Mouse (Mus musculus) heart, embryonic 10.5 days (tissue): ENCODE measurements at regions not wholly inside any gene's neighbourhood (a gene's known extent, or its start where the extent isn't known, plus 50 kb on each side); places are given as distances from the start of the nearest gene placed in this dataset.

Experiments used
- DNase-seq: peaks from one replicate; pipeline ENCODE4 v3.0.0-alpha.2; 2017; ENCODE audit warnings: low spot score
- H3K27ac ChIP-seq: fragments of 300-500 bp; sonication (generic); 2 replicates; pipeline ENCODE4 v1.5.1; 2016; ENCODE audit warnings: mild to moderate bottlenecking
- H3K27me3 ChIP-seq: fragments of 300-500 bp; sonication (generic); 2 replicates; pipeline ENCODE4 v1.6.1; 2016; ENCODE audit warnings: mild to moderate bottlenecking; ENCODE audit not compliant: poor library complexity, insufficient read depth, severe bottlenecking
- H3K36me3 ChIP-seq: fragments of 300-500 bp; sonication (generic); 2 replicates; pipeline ENCODE4 v1.6.1; 2016; ENCODE audit warnings: mild to moderate bottlenecking, moderate library complexity
- H3K4me1 ChIP-seq: fragments of 300-500 bp; sonication (generic); 2 replicates; pipeline ENCODE4 v1.6.1; 2016; ENCODE audit warnings: mild to moderate bottlenecking
- H3K4me3 ChIP-seq: fragments of 300-500 bp; sonication (generic); 2 replicates; pipeline ENCODE4 v1.5.1; 2016; ENCODE audit warnings: mild to moderate bottlenecking, moderate library complexity
- H3K9me3 ChIP-seq: fragments of 300-500 bp; sonication (generic); 2 replicates; pipeline ENCODE4 v1.6.1; 2016; ENCODE audit warnings: mild to moderate bottlenecking, moderate library complexity
- WGBS: fragments of 180-500 bp; shearing (Covaris S2); methylation state at CpG from one replicate; pipeline ENCODE4 v1.1.7; 2016; 5-methylcytosine and 5-hydroxymethylcytosine counted together

- Histone ChIP-seq H3K4me3 (no peak overlapping the region), H3K9me3 (no peaks in the 10 kb centered on the region), H3K27me3 (no peaks in the 10 kb centered on the region), H3K27ac (no peak overlapping the region), H3K36me3 (no peaks in the 10 kb centered on the region), H3K4me1 (no peaks in the 10 kb centered on the region)
- WGBS = 53% methylated on average over 3 of the region's 3 CpGs
- DNase-seq = no peak
These were observed 256.6 kb upstream of the Sema3a start for GRCm38 (mm10) chr5:12868355-12869217.

DNA sequence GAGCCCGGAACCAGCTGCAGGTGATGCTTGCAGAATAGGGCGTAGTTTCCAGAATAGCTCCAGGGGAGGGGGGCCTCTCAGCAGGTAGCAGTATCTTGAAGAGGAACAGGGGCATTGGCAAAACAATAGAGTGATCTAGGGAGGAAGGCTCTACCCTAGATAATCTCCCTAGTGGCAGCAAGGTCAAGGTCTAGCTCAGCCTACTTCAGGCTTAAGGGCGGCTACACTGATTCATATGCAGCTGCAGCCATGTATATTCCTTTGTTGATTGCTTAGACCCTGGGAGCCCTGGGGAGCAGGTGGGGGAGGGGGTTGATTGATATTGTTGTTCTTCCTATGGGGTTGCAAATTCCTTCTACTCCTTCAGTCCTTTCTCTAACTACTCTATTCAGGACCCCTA lies 252.3 kb upstream of the Sema3a start:
- no peaks in the 10 kb centered on the region for H3K9me3 ChIP-seq
- H3K27me3 ChIP-seq = no peaks in the 10 kb centered on the region
- no peak overlapping the region for H3K4me3 ChIP-seq
- no peak for DNase-seq
- no peaks in the 10 kb centered on the region for H3K36me3 ChIP-seq
- H3K4me1 ChIP-seq = no peaks in the 10 kb centered on the region
- 85% methylated on average over 3 of the region's 3 CpGs for WGBS
- no peak overlapping the region for H3K27ac ChIP-seq

- no peaks in the 10 kb centered on the region for H3K9me3 ChIP-seq
- no peak for DNase-seq
- no peak overlapping the region for H3K4me3 ChIP-seq
- H3K27ac ChIP-seq = no peak overlapping the region
- no peaks in the 10 kb centered on the region for H3K36me3 ChIP-seq
- no peaks in the 10 kb centered on the region for H3K27me3 ChIP-seq
- 88% methylated on average over 6 of the region's 6 CpGs for WGBS
- H3K4me1 ChIP-seq = no peaks in the 10 kb centered on the region
These were observed 247.5 kb upstream of the Sema3a start for GRCm38 (mm10) chr5:12877595-12878296.

DNA sequence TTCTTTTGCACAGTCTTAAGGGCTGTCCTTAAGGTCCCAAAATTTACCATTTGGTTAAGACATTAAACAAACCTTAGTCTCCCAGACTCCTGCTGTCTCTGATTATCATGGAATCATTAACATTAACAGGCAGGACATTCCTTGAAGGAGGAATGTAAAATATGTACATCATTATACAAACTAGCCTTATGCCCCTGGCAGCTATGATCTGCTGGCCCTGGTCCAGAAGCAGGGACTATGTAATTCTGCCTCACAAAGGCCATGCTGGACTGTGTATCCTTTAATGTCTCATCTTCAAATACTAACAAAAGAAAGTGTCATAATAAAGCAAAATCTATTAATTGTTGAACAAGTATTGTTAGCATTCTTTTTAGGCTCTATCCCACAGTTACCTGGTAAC lies 232.9 kb upstream of the Sema3a start:
- H3K4me3 ChIP-seq = no peak overlapping the region
- H3K4me1 ChIP-seq = no peaks in the 10 kb centered on the region
- H3K36me3 ChIP-seq = no peaks in the 10 kb centered on the region
- H3K9me3 ChIP-seq = no peaks in the 10 kb centered on the region
- no peaks in the 10 kb centered on the region for H3K27me3 ChIP-seq
- H3K27ac ChIP-seq = no peak overlapping the region
- DNase-seq = no peak

GRCm38 (mm10) chr5:12894638-12895037 lies 230.6 kb upstream of the Sema3a start:
- WGBS = 62% methylated on average over 2 of the region's 2 CpGs
- DNase-seq = no peak
- Histone ChIP-seq H3K27ac (no peak overlapping the region), H3K4me3 (no peak overlapping the region), H3K36me3 (no peaks in the 10 kb centered on the region), H3K9me3 (no peaks in the 10 kb centered on the region), H3K4me1 (no peaks in the 10 kb centered on the region), H3K27me3 (no peaks in the 10 kb centered on the region)

DNA sequence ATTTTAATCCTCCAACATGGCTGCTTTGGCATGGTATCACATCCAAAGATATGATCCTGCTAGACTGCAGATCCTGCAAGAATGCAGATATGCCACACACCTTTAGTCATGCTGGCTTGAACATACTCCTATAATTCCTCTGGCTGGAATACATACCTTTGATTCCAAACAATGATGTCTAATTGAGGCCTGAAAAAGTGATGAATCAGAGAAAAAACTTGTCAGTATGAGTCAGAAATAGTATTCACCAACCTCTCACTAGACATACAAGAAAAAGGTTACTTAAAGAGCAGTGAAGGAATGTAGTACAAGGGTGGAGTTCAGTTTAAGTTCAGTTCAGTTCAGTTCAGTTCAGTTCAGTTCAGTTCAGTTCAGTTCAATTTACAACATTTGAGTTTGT lies 214.5 kb upstream of the Sema3a start:
- H3K9me3 ChIP-seq = no peaks in the 10 kb centered on the region
- no peak overlapping the region for H3K27ac ChIP-seq
- no peak for DNase-seq
- no peaks in the 10 kb centered on the region for H3K36me3 ChIP-seq
- no peaks in the 10 kb centered on the region for H3K27me3 ChIP-seq
- no peak overlapping the region for H3K4me3 ChIP-seq
- no peaks in the 10 kb centered on the region for H3K4me1 ChIP-seq

DNA sequence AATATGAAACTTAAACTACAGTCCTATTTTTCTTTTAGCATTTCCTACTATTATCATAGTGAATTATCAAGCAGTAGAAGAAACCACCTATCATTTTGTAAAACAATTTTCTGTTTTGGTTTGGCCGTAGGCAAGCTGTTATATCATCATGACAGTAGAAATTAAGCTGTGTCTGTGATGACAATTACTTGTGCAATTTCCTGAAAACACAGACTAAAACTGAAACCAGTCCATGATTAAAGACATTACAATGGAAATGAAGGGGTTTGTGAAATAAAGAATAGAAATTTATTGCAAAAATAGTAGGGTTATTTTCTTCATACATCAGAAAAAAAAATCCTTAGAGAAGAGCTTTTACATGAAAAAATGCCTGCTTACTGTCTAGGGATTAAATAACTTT lies 210.8 kb upstream of the Sema3a start:
- Histone ChIP-seq H3K27me3 (no peaks in the 10 kb centered on the region), H3K27ac (no peak overlapping the region), H3K4me1 (no peaks in the 10 kb centered on the region), H3K36me3 (no peaks in the 10 kb centered on the region), H3K9me3 (no peaks in the 10 kb centered on the region), H3K4me3 (no peak overlapping the region)
- DNase-seq = no peak
- WGBS = 72% methylated on average over 1 of the region's 1 CpGs

- no peaks in the 10 kb centered on the region for H3K9me3 ChIP-seq
- no peaks in the 10 kb centered on the region for H3K4me1 ChIP-seq
- 76% methylated on average over 2 of the region's 2 CpGs for WGBS
- H3K27ac ChIP-seq = no peak overlapping the region
- no peak overlapping the region for H3K4me3 ChIP-seq
- DNase-seq = no peak
- H3K27me3 ChIP-seq = no peaks in the 10 kb centered on the region
- no peaks in the 10 kb centered on the region for H3K36me3 ChIP-seq
These were observed 205.9 kb upstream of the Sema3a start for GRCm38 (mm10) chr5:12919335-12919734.

DNA sequence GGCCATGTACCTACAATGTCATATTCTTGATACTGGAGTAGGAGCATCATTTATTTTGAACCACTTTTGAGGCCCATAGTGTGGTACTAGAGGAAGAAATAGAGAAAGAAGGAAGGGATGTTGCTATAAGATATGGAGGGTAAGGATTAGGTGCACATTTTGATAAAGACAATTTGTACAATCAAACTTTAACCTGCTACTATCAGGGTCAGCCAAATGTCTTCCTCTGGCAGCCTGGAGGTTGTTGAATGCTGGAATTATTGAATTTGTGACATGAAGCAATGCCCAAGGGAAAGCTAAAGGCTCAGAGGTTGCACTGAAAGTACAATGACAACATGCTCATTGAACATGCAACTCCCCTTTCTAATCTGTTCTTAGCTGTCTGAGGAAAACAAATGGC lies 202.3 kb upstream of the Sema3a start:
- Histone ChIP-seq H3K36me3 (no peaks in the 10 kb centered on the region), H3K4me3 (no peak overlapping the region), H3K4me1 (no peaks in the 10 kb centered on the region), H3K27me3 (no peaks in the 10 kb centered on the region), H3K27ac (no peak overlapping the region), H3K9me3 (no peaks in the 10 kb centered on the region)
- no peak for DNase-seq

- no peaks in the 10 kb centered on the region for H3K9me3 ChIP-seq
- no peaks in the 10 kb centered on the region for H3K36me3 ChIP-seq
- H3K27me3 ChIP-seq = no peaks in the 10 kb centered on the region
- no peak overlapping the region for H3K4me3 ChIP-seq
- no peak overlapping the region for H3K27ac ChIP-seq
- no peak for DNase-seq
- no peaks in the 10 kb centered on the region for H3K4me1 ChIP-seq
These were observed 199.7 kb upstream of the Sema3a start for GRCm38 (mm10) chr5:12925466-12925865.

DNA sequence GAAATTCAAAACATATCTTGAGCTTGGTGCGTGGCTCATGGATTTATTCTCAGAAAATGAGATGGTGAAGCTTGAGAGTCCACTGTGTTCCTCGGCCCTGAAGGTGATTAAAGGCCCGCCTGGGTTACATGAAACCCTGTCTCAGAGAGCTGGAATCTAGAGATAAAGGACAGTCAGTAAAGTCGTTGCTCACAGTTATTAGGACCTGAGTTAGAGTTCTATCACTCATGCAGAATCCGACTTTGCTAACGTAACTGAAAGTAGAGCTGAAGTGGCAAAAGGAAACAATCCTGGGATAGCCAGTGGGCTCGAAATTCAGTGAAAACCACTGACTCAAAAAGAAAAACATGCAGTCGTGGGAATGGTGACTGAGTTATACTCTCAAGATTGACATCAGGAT lies 198.9 kb upstream of the Sema3a start:
- no peak for DNase-seq
- no peak overlapping the region for H3K4me3 ChIP-seq
- 68% methylated on average over 8 of the region's 8 CpGs for WGBS

DNA sequence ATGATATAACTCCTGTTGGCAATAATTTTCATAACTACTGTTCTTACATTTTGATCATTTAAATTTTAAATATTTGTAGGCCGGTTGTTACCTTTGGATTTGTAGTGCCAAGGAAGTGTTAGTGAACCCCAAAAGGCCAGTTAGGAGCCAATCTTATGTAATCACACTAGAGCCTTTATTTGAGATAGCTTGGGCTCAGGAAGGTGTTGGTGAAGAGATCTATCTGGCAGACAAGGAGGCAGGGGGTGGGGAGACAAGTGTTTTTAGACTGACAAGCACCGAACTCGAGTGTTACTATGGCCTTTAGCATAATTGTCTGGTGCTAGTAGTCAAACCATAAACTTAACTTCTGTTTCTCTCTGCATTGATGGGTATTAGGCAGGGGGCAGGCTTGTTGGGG lies 198.0 kb upstream of the Sema3a start:
- no peak overlapping the region for H3K4me3 ChIP-seq
- 73% methylated on average over 3 of the region's 3 CpGs for WGBS
- H3K27me3 ChIP-seq = no peaks in the 10 kb centered on the region
- no peaks in the 10 kb centered on the region for H3K4me1 ChIP-seq
- H3K9me3 ChIP-seq = no peaks in the 10 kb centered on the region
- no peaks in the 10 kb centered on the region for H3K36me3 ChIP-seq
- DNase-seq = no peak
- H3K27ac ChIP-seq = no peak overlapping the region

More for the DNA sequence above, 198.9 kb upstream of the Sema3a start:
- Histone ChIP-seq H3K4me1 (no peaks in the 10 kb centered on the region), H3K27me3 (no peaks in the 10 kb centered on the region), H3K9me3 (no peaks in the 10 kb centered on the region), H3K36me3 (no peaks in the 10 kb centered on the region), H3K27ac (no peak overlapping the region)

- no peak overlapping the region for H3K27ac ChIP-seq
- no peak for DNase-seq
- H3K4me3 ChIP-seq = no peak overlapping the region
- WGBS = 65% methylated on average over 5 of the region's 5 CpGs
- H3K9me3 ChIP-seq = no peaks in the 10 kb centered on the region
- no peaks in the 10 kb centered on the region for H3K36me3 ChIP-seq
- H3K4me1 ChIP-seq = no peaks in the 10 kb centered on the region
- H3K27me3 ChIP-seq = no peaks in the 10 kb centered on the region
These were observed 188.2 kb upstream of the Sema3a start for GRCm38 (mm10) chr5:12937052-12937451.
